Mouse (Mus musculus) ES-Bruce4 (cell line): Measurements from ENCODE around the gene Kcnk1.

ENCODE experiments used
- CTCF ChIP-seq: IDR thresholded peaks from one replicate; pipeline ENCODE4 v1.8.1; 2011; ENCODE audit warnings: low read depth, low read length
- EP300 ChIP-seq: IDR thresholded peaks from 2 replicates; pipeline ENCODE4 v1.6.1; 2011; ENCODE audit warnings: low read depth, low read length; ENCODE audit not compliant: insufficient read depth

GRCm38 (mm10) chr8:126036340-126036739 is 41.4 kb downstream of the Kcnk1 start:
- TF ChIP-seq CTCF (no peak), EP300 (no peak)
